Mouse (Mus musculus): ENCODE measurements around the gene Tctex1d4. TPM values are rescaled to one million over a fixed set of nuclear protein-coding genes. Genes with fewer than 3 reads are reported as not detected.

The Tctex1d4 gene
- total and polyA plus RNA-seq, 3 experiments: 1.7 to 2.4 (median 1.8) TPM

DNA sequence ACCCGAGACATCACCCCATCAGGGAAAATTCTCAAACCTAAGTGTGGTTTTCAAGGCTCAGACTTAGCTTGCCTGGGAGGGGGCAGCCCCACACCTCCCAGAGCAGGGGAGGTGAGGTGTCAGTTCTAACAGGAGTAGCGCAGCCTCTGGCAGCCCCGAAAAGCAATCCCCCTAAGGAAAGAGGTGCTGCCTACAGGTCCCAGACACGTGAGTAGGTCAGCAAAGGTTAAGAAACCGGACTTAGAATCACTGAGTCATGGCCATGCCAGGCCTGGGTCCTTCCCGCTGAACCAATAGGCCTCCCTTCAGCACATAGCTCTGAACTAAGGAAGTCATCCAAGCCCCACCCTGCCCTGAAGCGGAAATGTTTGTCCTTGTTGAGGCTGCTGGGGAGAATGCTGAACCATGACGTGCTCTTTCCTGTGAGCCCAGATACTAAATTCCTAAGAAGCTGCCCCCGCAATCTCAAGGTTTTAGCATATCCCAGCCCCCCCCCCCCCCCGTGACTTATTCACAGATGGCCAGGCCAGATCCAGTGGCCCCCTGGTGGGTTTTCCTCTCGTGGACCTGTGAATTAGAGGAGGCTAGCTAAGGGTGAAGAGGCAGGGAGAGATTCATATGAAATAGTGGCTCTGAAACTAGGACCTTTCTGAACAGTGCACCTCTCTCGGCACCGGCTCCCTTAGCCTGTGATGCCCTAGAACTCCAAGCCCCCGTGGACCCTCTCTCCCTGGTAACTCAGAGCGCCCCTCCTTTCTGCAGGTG, 502 bp upstream of the Tctex1d4 start:
- no peaks in the 10 kb centered on the region for H3K9me3 ChIP-seq (replicated peaks)
- DNase-seq (ENCODE audit: low spot score) (peak; percentile 77), ATAC-seq (ENCODE audit: extremely low read depth, insufficient number of reproducible peaks, low FRiP score, poor library complexity, severe bottlenecking) (peak; percentile 61)
- H3K4me1 ChIP-seq (ENCODE audit: insufficient read depth, low read depth, low read length): peaks cover 63% of the 10 kb centered on the region
- H3K4me3 ChIP-seq (ENCODE audit: low read depth, low read length): peak overlapping the region; percentile 58; the same call in 1 of the 2 replicates
- TF ChIP-seq GATA1 (IDR thresholded peaks at IDR 0.05; ENCODE audit: borderline replicate concordance, low read length) (no peak), TAL1 (conservative IDR thresholded peaks at IDR 0.05; ENCODE audit: low read depth, low read length) (no peak), POLR2AphosphoS5 (IDR thresholded peaks at IDR 0.05; ENCODE audit: insufficient replicate concordance, low read depth, low read length) (no peak), GATA2 (IDR thresholded peaks at IDR 0.05; ENCODE audit: borderline replicate concordance, low read depth, low read length) (no peak), CTCF (IDR thresholded peaks at IDR 0.05; ENCODE audit: low read depth, low read length) (no peak)
- H3K27me3 ChIP-seq (ENCODE audit: insufficient read depth, low read length): no peaks in the 10 kb centered on the region
- peaks cover 50% of the 10 kb centered on the region for H3K36me3 ChIP-seq (replicated peaks)

- no peak for ATAC-seq (ENCODE audit: extremely low read depth, insufficient number of reproducible peaks, low FRiP score, poor library complexity, severe bottlenecking)
- Histone ChIP-seq H3K4me1 (ENCODE audit: insufficient read depth, low read depth, low read length) (peaks cover 75% of the 10 kb centered on the region), H3K36me3 (replicated peaks) (peaks cover 60% of the 10 kb centered on the region), H3K9me3 (replicated peaks) (no peaks in the 10 kb centered on the region), H3K27me3 (ENCODE audit: insufficient read depth, low read length) (peaks cover 7% of the 10 kb centered on the region; the same call in 1 of the 2 replicates), H3K4me3 (ENCODE audit: low read depth, low read length) (no peak overlapping the region)
- TF ChIP-seq CTCF (IDR thresholded peaks at IDR 0.05; ENCODE audit: low read depth, low read length) (no peak), GATA2 (IDR thresholded peaks at IDR 0.05; ENCODE audit: borderline replicate concordance, low read depth, low read length) (no peak), POLR2AphosphoS5 (IDR thresholded peaks at IDR 0.05; ENCODE audit: insufficient replicate concordance, low read depth, low read length) (no peak), GATA1 (IDR thresholded peaks at IDR 0.05; ENCODE audit: borderline replicate concordance, low read length) (no peak), TAL1 (conservative IDR thresholded peaks at IDR 0.05; ENCODE audit: low read depth, low read length) (no peak)
- DNase-seq (ENCODE audit: low spot score): no peak
Measured at GRCm38 (mm10) chr4:117127991-117128686, 1.5 kb downstream of the Tctex1d4 start.

GRCm38 (mm10) chr4:117130790-117131189, 4.2 kb downstream of the Tctex1d4 start:
- H3K4me3 ChIP-seq (ENCODE audit: low read depth, low read length): no peak overlapping the region
- peaks cover 60% of the 10 kb centered on the region for H3K36me3 ChIP-seq (replicated peaks)
- ATAC-seq (ENCODE audit: extremely low read depth, insufficient number of reproducible peaks, low FRiP score, poor library complexity, severe bottlenecking): no peak
- H3K4me1 ChIP-seq (ENCODE audit: insufficient read depth, low read depth, low read length): peaks cover 71% of the 10 kb centered on the region
- H3K9me3 ChIP-seq (replicated peaks): no peaks in the 10 kb centered on the region
- TF ChIP-seq TAL1 (conservative IDR thresholded peaks at IDR 0.05; ENCODE audit: low read depth, low read length) (no peak), GATA1 (IDR thresholded peaks at IDR 0.05; ENCODE audit: borderline replicate concordance, low read length) (no peak), POLR2AphosphoS5 (IDR thresholded peaks at IDR 0.05; ENCODE audit: insufficient replicate concordance, low read depth, low read length) (no peak), GATA2 (IDR thresholded peaks at IDR 0.05; ENCODE audit: borderline replicate concordance, low read depth, low read length) (no peak), CTCF (IDR thresholded peaks at IDR 0.05; ENCODE audit: low read depth, low read length) (no peak)
- no peak for DNase-seq (ENCODE audit: low spot score)
- H3K27me3 ChIP-seq (ENCODE audit: insufficient read depth, low read length): peaks cover 11% of the 10 kb centered on the region; the same call in 1 of the 2 replicates

DNA sequence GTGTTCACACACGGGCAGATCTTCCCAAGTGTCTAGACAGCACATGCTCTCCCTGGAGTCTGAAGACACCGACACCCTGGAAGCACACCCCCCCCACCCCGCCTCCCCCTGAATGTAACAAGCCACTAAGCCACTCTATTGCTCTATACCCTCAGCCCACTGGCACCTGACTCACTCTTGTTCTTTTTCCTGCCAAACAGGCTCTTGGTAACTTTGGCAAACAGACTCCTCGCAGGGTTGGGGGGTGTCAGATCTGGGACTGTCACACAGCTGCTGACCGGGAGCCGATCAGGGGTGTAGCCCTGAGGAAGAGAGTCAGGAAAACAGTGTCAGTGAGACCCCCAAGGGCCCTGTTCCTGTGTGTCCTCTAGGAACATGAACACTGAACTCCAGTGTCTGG, 4.6 kb downstream of the Tctex1d4 start:
- H3K36me3 ChIP-seq (replicated peaks): peaks cover 60% of the 10 kb centered on the region
- no peaks in the 10 kb centered on the region for H3K9me3 ChIP-seq (replicated peaks)
- no peak for DNase-seq (ENCODE audit: low spot score)
- H3K27me3 ChIP-seq (ENCODE audit: insufficient read depth, low read length): peaks cover 11% of the 10 kb centered on the region; the same call in 1 of the 2 replicates
- TF ChIP-seq TAL1 (conservative IDR thresholded peaks at IDR 0.05; ENCODE audit: low read depth, low read length) (no peak), GATA2 (IDR thresholded peaks at IDR 0.05; ENCODE audit: borderline replicate concordance, low read depth, low read length) (no peak), POLR2AphosphoS5 (IDR thresholded peaks at IDR 0.05; ENCODE audit: insufficient replicate concordance, low read depth, low read length) (no peak), CTCF (IDR thresholded peaks at IDR 0.05; ENCODE audit: low read depth, low read length) (no peak), GATA1 (IDR thresholded peaks at IDR 0.05; ENCODE audit: borderline replicate concordance, low read length) (no peak)
- peaks cover 71% of the 10 kb centered on the region for H3K4me1 ChIP-seq (ENCODE audit: insufficient read depth, low read depth, low read length)
- ATAC-seq (ENCODE audit: extremely low read depth, insufficient number of reproducible peaks, low FRiP score, poor library complexity, severe bottlenecking): no peak
- H3K4me3 ChIP-seq (ENCODE audit: low read depth, low read length): no peak overlapping the region

DNA sequence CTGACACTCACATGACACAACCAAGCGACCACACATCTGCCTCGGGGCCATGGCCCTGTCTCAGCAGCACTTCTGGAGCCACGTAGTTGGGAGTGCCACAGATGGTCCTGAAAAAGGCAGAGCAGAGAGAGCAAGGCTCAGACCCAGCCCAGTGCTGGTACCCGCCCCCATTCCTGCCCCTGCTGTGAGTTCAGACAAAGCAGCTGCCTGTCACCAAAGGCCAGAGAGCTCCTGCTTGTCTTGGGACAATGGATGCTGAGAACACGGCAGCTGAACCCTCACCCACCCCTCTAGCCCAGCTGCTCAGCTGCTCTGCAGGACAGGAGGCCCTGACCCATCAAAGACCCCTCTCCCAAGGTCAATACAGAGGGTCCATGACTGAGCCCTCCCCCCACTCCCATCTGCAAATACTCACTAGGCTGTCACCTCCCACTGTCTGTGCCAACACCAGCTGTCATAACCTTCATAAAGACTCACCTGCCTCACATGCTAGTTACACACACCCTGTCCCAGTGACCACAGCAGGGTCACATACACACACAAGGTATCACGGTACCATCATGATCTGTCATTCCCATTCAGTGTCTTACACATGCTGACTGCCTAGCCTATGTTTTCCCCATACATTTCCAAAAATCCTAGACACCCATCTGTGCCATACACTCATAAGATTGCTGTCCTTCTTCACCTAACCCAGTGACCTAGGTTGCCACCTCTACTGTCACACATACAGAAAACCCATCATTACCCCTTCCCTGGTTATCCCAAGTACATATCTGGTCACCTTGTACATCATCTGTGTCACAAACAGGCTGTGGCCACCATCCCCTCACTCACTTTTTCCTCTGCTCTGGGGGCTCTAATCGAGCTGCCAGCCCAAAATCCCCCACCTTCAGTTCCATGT, 5.5 kb downstream of the Tctex1d4 start:
- Histone ChIP-seq H3K9me3 (replicated peaks) (no peaks in the 10 kb centered on the region), H3K4me3 (ENCODE audit: low read depth, low read length) (no peak overlapping the region), H3K36me3 (replicated peaks) (peaks cover 52% of the 10 kb centered on the region), H3K4me1 (ENCODE audit: insufficient read depth, low read depth, low read length) (peaks cover 68% of the 10 kb centered on the region), H3K27me3 (ENCODE audit: insufficient read depth, low read length) (peaks cover 11% of the 10 kb centered on the region; the same call in 1 of the 2 replicates)
- no peak for TF ChIP-seq GATA2 (IDR thresholded peaks at IDR 0.05; ENCODE audit: borderline replicate concordance, low read depth, low read length)
- TF ChIP-seq CTCF (IDR thresholded peaks at IDR 0.05; ENCODE audit: low read depth, low read length): no peak
- no peak for TF ChIP-seq TAL1 (conservative IDR thresholded peaks at IDR 0.05; ENCODE audit: low read depth, low read length)
- no peak for TF ChIP-seq POLR2AphosphoS5 (IDR thresholded peaks at IDR 0.05; ENCODE audit: insufficient replicate concordance, low read depth, low read length)
- TF ChIP-seq GATA1 (IDR thresholded peaks at IDR 0.05; ENCODE audit: borderline replicate concordance, low read length): no peak
- ATAC-seq (ENCODE audit: extremely low read depth, insufficient number of reproducible peaks, low FRiP score, poor library complexity, severe bottlenecking) (no peak), DNase-seq (ENCODE audit: low spot score) (no peak)
